Mouse (Mus musculus): ENCODE measurements at regions not wholly inside any gene's neighbourhood (a gene's known extent, or its start where the extent isn't known, plus 50 kb on each side); places are given as distances from the start of the nearest gene placed in this dataset.

DNA sequence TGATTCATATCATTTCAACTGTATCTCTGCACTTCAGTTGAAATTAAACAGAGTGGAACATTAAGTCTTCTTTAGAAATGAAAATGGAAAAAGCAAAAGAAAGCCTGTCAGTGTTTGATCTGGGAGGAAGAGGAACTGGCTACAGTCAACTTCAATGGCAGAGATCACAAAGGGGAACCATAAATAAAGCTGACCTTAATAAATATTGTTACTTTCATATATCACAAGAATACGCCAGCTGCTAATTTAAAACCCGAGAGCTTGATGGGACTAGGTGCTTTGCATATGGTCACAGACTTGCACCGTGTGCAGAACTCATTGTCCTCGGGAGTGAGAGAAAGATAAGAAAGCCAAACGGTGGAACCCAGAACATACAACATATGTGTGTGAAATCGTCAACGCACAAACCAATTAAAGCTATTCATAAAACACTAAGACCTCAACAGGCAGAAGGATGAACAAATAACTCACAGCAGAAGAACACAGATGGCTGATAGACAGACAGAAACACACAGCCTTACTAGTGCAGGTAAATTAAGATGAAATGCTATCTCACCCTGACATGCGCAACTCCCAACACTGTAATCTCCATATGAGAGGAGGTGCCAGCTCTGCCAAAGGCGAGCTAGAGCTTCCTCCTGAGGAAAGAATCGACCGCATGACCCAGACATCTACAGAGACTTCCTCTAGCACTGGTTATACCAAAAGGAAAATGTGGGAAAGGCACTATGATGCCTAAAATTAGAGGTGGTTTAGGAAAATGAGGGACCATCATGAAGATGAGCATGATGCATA is 189.9 kb downstream of the Hlx start:
- DNase-seq: no peak
- intact Hi-C loops (cut with DNase I): no loop called here

DNA sequence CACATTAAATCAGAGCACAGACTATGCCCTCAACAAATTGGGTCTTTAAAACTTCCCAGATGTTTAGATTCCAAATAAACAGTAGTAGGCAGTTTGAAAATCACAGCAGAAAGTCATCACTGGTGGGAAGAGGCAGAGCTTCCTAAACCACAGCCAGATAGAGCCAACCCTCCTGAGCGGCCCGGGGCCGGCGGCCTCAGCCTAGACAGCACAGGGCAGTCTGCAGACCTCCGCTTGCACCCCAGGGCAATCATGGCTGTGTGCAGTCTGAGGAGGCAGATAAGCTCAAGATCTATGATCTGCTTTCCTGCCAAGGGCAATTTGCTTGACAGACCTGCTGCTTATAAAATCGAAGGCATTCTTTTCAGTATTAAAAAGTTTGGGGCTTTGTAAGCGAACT is 192.6 kb downstream of the Hlx start:
- intact Hi-C loops (cut with DNase I): no loop called here
- no peak for DNase-seq

DNA sequence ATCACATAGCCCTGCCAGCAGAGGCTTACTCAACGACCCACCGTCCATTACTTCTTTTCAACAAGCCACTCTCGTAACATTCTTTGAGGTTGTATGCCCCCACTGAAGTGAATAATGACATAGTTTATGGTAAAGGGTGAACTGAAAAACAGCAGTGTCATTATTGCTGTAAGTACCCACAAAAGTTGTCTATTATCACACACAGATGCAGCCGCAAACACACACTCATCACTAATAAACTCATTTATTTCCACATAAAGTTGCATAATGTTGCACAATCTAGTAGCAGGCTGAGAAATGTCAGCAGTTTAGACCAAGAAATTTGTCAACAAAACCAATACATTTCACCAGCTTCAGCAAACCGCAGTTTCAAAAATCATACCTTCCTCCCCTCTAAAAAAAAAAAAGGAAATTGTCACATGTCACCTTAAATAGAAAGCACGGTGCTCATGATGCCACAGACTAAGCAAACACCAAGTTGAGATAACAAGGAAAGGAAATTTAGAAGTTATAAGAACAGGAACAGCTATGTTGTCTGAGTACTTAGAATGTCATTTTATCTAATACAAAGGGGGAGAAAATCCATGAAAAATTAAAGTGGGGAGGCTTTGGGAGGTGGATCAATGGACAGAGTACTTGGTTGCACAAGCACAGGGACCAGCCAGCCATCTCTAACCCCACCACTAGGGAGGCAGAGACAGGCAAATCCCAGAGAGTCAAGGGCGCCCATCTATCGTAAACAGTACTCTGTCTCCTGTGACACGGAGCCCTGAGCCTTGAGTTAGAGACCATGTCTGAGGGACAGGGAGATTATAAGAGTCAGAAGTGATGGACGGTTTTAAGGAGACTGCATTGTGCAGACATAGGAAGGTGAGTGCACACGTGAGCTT is 195.9 kb downstream of the Hlx start:
- intact Hi-C loops (cut with DNase I): no loop called here
- DNase-seq: no peak

DNA sequence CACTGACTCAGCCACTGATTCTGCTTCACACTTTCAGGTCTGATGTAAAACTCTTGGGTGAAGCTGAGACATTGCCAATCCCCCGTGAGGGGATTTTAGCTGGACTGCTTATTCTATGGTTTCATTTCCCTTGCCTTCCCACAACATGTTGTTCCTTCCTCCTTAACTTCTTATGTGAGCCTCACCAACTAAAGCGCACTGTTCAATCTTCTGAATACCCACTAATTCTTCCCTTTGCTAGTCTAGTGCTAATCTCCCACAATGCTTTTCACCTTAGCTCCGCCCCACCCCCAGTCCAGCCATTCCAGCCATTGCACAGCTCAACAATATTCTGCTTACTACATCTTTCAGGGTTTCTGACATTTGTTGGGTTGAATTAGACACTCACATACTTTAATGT is 196.7 kb downstream of the Hlx start:
- intact Hi-C loops (cut with DNase I): no loop called here
- no peak for DNase-seq

DNA sequence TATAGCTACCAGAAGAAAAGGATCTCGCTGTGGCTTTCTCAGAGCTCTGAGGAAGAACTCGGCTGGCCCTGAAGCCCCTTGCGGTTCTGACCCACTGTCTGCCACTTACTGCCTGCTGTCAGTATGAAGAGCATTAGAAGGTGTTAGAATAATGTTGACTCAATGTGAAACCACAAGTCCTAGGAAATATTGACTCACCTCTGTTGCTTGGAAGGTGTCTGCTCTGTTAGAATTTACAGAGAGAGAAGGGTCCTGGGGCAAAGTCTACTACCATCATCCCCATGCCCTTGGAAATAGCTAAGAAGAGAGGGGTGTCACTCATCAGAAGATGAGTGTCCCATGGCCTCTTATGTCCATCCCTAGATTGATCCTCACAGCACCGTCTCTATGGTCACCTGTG is 197.9 kb downstream of the Hlx start:
- intact Hi-C loops (cut with DNase I): no loop called here
- DNase-seq: no peak

DNA sequence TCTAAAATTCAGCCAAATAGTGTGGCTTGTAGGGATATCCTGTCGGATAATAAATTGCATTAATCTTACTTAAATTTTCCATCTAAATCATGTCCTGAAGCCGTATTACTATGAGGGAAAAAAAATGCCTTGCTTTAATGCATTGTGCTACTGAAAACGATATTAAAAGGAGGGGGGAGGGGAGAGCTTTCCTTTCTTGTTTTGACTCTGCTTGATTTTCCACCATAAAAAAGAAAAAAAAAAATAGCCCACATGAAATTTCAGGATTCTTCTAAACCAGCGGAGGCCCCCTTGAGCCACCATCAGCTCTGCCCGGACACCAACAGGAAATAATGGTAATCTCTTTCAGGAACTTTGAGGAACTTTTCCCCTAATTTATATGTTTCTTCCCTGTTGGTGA is 198.5 kb downstream of the Hlx start:
- no peak for DNase-seq
- intact Hi-C loops (cut with DNase I): no loop called here

DNA sequence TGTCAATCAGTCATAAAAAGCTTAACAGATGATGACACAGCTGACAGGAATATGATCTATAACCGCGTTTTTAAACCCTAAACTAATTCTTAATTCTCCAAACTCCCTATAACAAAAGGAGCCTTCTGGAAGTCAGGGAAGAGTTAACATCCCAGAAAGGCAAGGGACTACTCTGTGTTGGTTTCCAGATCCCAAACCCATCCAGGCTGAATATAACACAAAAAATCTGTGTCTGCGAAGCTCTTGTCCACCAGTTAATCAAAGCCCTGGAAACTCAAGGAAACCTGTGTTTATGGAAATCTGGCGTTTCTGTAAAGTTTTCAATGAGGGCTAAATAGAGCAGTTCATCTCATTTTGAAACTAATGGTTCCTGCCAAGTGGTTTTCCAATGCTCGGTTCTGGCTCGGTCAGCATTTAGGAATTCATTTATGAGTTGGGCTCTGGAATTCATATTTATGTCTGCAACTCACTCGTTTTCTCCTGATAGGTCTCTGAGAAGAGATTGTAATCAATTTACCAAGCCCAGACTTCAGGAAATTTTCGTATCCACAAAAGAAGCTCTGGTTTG is 199.8 kb downstream of the Hlx start:
- intact Hi-C loops (cut with DNase I): no loop called here
- DNase-seq: no peak

DNA sequence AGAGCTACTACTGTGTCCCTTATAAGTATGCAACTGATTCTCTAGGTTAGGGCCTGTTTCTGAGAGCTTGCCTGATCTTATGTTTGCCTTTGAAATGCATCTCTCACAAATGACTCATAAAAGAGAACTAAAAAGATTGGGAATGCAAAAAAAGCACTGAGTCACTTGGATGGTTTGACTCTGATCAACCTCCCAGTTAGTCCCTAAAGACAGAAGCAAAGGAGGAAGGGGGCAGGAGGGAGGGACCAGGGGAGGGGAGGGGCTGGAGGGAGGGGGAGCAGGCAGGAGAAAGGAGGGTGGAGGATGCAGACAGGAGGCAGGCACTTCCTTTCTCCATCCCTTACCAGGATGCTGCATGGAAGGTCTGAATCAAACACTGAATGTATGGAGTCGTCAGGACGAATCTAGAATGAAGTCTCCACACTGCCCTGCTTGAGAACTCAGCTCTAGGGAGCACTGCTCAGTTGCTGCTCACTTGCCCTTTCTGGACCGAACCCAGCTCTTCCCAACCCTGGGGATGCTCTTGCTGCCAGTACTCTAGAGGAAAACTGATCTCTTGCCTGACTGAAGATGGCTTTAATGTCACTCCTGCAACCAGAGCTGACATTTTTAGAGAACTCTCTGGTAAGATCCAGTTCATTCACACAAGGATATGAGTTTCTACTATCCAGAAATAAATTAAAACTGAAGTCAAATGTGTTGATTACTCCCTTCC is 201.7 kb downstream of the Hlx start:
- intact Hi-C loops (cut with DNase I): no loop called here
- peak; percentile 31 to 38 for DNase-seq

DNA sequence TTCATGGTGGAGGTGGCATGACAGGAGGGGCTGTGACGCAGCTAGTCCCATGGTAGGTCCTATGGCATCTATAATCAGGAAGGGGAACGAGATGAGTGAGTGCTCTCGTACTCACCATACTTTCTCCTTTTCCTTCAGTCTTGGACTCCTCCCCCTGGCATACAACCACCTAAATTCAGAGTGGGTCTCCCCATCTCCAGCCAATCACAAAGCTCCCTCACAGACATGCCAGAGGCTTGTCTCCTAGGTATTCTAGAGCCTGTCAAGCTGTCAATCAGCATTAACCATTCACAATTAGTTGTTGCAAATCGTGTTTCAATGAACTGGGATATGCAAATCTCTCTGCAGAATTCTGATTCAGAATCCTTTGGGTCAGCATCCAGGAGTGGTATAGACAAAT is 206.7 kb downstream of the Hlx start:
- intact Hi-C loops (cut with DNase I): no loop called here
- no peak for DNase-seq

DNA sequence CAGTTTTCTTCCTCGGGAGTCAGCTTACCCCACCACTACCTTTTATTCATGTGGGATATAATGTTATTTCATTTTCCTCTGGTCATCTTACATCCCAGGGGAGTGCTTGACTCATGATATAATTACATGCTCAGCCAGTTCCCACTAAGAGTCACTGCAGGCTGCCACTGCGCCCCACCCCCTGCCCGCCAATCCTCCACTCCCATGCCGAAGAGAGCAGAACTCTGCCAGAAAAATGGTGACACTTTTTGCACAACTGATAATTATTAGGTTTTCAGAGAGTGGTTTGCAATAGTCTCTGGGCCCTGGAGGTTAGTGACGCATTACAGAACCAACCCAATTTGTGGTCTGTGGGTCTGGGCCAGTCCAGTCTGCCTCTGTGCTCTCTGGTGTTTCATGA is 212.9 kb downstream of the Hlx start:
- DNase-seq: peak; percentile 15 to 24
- intact Hi-C loops (cut with DNase I): no loop called here

DNA sequence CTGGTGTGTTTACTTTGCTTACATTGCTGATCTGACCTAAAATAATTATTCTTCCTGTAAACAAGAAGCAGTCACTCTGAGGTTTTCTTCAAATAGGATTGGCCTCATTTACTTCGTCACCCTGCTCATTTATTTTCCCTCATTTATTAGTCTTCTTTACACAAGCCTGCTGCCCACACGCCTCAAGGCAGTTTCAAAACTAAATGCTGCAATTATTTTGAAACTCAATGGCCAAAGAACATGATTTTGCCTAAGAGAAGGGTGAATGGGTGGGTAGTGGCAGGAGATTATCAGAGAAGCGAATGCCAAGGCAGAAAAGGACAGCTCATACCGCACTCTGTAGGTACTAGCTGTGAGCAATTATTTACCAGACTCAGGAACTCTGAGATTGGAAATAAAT is 227.8 kb downstream of the Hlx start:
- intact Hi-C loops (cut with DNase I): no loop called here
- DNase-seq: no peak

DNA sequence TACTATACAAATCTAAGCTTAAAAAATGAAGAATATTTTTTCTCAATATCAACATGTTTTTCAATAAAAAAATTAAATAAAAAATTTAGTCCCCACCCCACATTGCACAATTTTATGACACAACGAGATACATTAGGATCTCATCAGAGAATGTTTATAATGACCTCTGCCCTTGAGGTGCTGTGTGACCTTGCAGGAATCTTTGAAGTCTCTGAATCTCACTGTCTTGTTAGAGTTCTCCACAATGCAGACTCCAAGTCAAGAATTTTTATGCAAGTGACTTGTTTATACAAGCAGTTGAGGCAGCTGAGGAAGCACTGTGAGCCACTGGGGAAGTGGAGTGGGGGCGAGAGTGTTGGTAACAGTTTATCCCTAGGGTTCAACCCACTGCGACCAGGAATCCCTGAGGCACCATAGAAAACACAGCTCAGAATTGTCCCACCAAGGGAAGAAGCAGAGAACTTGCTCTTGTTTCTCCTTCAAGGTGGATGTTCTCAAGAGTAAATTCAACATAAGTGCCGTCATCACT is 228.5 kb downstream of the Hlx start:
- DNase-seq: no peak
- intact Hi-C loops (cut with DNase I): no loop called here

DNA sequence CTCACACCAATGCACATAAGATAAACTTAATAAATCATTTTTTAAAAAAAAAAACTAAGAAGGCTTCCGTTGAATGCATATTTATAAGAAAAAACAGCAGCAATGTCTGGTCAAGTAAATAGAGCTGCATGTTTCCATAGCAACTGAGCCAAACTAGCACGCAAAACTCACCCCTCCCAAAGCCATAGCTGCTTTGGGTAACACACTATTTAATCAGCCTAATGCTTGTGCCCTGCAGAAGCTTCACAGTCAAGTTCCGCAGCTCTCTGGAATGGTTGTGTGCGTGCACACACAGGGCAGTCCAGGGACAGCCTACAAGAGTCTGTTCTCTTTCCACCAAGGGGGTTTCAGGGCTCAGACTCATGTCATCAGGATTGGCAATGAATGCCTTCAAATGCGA is 231.7 kb downstream of the Hlx start:
- DNase-seq: no peak
- intact Hi-C loops (cut with DNase I): no loop called here

DNA sequence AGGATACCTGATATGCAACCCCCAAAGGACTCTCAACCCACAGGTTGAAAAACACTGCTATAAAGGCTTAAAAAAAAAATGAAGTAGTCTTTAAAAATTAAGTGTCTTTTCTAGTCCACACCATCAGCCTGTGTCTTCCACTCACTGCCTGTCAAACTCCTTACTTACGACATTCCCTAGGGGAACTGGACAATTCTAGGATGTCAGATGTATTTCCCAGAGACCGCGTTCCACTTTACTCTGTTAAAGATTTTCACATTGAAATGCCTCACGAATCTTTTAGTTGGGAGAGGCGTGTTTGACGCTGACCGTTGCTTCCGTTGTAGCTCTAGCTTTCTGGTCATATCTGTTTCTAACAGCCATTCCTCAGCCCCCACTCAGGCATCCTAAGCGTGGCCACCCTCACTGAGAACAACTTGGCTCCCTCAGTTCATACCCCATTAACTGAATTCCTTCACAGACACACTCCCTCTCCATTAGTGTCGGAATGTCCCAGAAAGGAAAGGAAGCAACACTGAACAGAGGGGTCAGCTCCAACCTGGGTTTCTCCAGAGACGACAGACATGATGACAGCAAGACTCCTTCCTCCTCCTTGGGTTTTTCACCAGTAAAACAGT is 233.4 kb downstream of the Hlx start:
- no peak for DNase-seq
- intact Hi-C loops (cut with DNase I): no loop called here

DNA sequence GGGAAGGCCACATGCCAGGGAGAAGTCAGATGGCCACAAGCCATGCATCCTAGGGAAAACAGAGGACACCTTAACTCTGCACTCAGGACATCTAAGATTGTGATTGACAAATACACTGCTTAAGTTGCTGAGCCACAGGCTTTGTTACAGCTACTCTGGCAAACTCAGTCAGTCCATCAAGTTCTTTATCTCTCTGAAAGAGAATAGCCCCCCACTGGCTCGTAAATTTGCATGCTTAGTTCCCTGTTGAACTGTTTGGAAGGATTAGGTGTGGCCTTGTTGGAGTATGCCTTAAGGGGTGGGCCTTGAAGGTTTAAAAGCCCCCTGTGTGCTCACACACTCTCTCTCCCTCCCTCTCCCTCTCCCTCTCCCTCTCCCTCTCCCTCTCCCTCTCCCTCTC is 235.4 kb downstream of the Hlx start:
- DNase-seq: no peak
- intact Hi-C loops (cut with DNase I): no loop called here

DNA sequence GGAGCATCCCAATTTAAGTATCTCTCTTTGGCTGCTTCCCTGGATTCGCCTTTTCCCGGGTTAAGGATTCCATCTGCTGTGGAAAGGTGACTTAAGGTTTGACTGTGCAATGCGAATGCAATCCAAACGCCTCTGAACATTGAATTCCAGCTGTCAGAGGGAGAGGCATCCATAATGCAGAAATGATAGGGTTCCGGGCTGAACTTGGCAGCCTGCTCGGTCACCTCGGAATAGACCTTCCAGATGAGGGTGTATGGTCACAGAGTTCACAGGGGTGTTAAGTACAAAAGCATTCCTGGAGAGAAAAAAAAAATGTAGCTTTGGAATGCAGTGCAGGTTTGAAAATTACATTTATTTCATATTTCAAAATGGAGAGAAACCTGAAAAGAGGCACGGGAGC is 238.6 kb downstream of the Hlx start:
- intact Hi-C loops (cut with DNase I): no loop called here
- no peak for DNase-seq

DNA sequence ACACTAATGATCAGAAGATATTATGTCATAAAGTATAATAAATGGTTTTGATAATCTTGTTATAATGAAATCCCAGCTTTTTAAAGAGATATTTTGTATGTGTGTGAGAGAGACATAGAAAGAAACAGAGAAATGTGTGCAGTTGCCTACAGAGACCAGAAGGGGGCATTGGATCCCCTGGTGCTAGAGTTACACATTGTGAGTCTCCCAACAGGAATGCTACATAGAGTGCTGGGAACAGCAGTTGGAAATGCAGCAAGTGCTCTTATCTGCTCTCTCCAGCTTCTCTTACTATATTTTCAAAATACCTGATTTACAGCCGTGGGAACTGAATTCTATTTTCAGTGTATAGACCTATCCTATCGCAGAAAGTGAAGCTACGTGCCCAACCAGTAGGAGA is 240.3 kb downstream of the Hlx start:
- DNase-seq: no peak
- intact Hi-C loops (cut with DNase I): no loop called here

DNA sequence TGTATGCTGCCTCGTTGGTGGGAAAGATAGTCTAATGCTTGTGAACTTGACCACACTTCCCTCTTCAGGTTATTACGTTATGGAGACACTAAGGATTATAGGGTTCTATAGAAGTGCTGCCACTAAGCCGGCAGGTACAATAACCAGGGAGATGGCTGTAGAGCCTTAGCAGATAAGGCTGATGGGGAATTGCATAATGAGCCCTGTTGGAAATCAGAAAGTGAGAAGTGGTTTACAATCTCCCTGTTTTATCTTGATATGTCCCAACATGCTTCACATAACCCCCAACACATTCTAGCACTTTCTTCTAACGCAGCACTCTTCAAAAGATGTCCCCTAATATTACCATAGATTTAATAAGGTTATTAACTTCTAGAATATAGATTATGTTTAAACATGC is 241.2 kb downstream of the Hlx start:
- no peak for DNase-seq
- intact Hi-C loops (cut with DNase I): no loop called here

DNA sequence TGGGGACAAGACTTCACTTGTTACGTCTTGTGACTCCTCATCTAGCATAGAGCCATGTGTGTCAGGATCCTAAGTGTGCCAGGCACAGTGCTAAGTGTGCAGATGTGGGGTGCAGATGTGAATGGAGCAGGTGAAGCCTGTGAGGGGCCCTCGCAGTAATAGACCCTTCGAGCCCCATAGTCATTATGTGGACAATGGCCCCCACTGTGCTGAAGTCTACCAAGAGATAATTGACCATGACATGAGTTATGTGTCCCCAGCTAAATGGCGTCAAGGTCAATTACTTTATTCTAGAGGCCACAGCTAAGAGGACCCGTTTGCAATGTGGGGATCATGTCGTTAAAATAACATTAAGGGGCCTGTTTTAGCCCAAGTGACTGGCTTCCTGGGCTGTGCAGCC is 245.0 kb downstream of the Hlx start:
- no peak for DNase-seq
- intact Hi-C loops (cut with DNase I): no loop called here

DNA sequence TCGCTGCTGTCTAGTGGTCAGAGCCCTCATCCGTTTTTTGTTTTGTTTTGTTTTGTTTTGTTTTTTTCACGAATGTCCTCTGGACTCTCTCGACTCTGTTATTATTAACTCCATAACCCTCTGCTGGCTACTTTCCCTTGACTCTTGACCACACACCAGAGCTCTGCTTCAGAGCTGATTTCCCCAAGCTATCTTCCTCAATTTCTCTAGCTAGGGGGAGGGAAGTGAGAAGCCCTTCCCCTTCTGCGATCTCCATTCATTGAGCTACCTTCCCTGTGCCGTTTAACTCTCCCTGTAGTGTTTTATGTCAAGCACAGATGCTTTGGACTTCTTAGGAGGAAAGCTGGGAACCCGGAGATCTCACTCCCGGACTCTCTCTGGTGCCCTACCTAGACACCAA is 247.6 kb downstream of the Hlx start:
- intact Hi-C loops (cut with DNase I): no loop called here
- DNase-seq: no peak

Data from gastrocnemius, postnatal 36 days (tissue).